Mouse (Mus musculus): ENCODE results near the gene Fuz. TPM values are rescaled to one million over a fixed set of nuclear protein-coding genes. Genes with fewer than 3 reads are reported as not detected.

Gene Fuz
- polyA plus RNA-seq, 1 experiment from 2014 or later, result 14.5 TPM

- Histone ChIP-seq H3K9me3 (ENCODE audit: control insufficient read depth, low read length) (peaks cover 1% of the 10 kb centered on the region; the same call in 1 of the 2 replicates), H3K4me1 (ENCODE audit: control insufficient read depth in 2 of 2, insufficient read depth in 2 of 2, low read length in 2 of 2) (no peaks in the 10 kb centered on the region), H3K27me3 (ENCODE audit: control insufficient read depth, insufficient read depth, low read length) (no peaks in the 10 kb centered on the region), H3K27ac (replicated peaks in 1 of 2; ENCODE audit: control insufficient read depth in 1 of 2, insufficient read depth in 1 of 2, low read depth in 2 of 2, low read length in 2 of 2) (no peak within 1 kb of the TSS), H3K9ac (ENCODE audit: low read length) (no peak within 1 kb of the TSS), H3K36me3 (ENCODE audit: control insufficient read depth, insufficient read depth, low read length) (no peaks in the 10 kb centered on the region), H3K4me2 (ENCODE audit: low read length) (no peak within 1 kb of the TSS), H3K4me3 (ENCODE audit: control insufficient read depth in 1 of 2, insufficient read depth in 1 of 2, low read depth in 1 of 2, low read length in 2 of 2) (no peak within 1 kb of the TSS)
- 69% methylated on average over 7 of the region's 7 CpGs for WGBS
- no peak for ATAC-seq (ENCODE audit: insufficient number of reproducible peaks, insufficient read depth, low FRiP score, low read depth)
Measured at GRCm38 (mm10) chr7:44942904-44943303, 47.0 kb downstream of the Fuz start, which contains the start of gene Tsks. Gene Tsks, plus strand, starts transcription at chr7:44943204.

- WGBS, result 66% methylated on average over 6 of the region's 6 CpGs
- H3K4me1 ChIP-seq (ENCODE audit: control insufficient read depth in 2 of 2, insufficient read depth in 2 of 2, low read length in 2 of 2), result peaks cover 2 to 4% of the 10 kb centered on the region in 2 experiments; a peak in 3 of 4 replicates
- H3K36me3 ChIP-seq (ENCODE audit: control insufficient read depth, insufficient read depth, low read length), result no peaks in the 10 kb centered on the region
- no peak for ATAC-seq (ENCODE audit: insufficient number of reproducible peaks, insufficient read depth, low FRiP score, low read depth)
- peaks cover 30% of the 10 kb centered on the region for H3K27me3 ChIP-seq (ENCODE audit: control insufficient read depth, insufficient read depth, low read length)
- no peak overlapping the region for H3K9ac ChIP-seq (ENCODE audit: low read length)
- no peak overlapping the region for H3K4me2 ChIP-seq (ENCODE audit: low read length)
- H3K4me3 ChIP-seq (ENCODE audit: control insufficient read depth in 1 of 2, insufficient read depth in 1 of 2, low read depth in 1 of 2, low read length in 2 of 2), result no peak overlapping the region
- H3K9me3 ChIP-seq (ENCODE audit: control insufficient read depth, low read length), result no peaks in the 10 kb centered on the region
- H3K27ac ChIP-seq (replicated peaks in 1 of 2; ENCODE audit: control insufficient read depth in 1 of 2, insufficient read depth in 1 of 2, low read depth in 2 of 2, low read length in 2 of 2), result no peak overlapping the region
Measured at GRCm38 (mm10) chr7:44949922-44950321, 54.0 kb downstream of the Fuz start.

- no peak for ATAC-seq (ENCODE audit: insufficient number of reproducible peaks, insufficient read depth, low FRiP score, low read depth)
- H3K27ac ChIP-seq (replicated peaks in 1 of 2; ENCODE audit: control insufficient read depth in 1 of 2, insufficient read depth in 1 of 2, low read depth in 2 of 2, low read length in 2 of 2), result no peak overlapping the region
Measured at GRCm38 (mm10) chr7:44951960-44952359, 56.1 kb downstream of the Fuz start.

More at GRCm38 (mm10) chr7:44951960-44952359, 56.1 kb downstream of the Fuz start:
- H3K9me3 ChIP-seq (ENCODE audit: control insufficient read depth, low read length), result no peaks in the 10 kb centered on the region
- peaks cover 30% of the 10 kb centered on the region for H3K27me3 ChIP-seq (ENCODE audit: control insufficient read depth, insufficient read depth, low read length)
- H3K4me3 ChIP-seq (ENCODE audit: control insufficient read depth in 1 of 2, insufficient read depth in 1 of 2, low read depth in 1 of 2, low read length in 2 of 2), result peak overlapping the region; percentile 55 to 56
- 0% methylated on average over 10 of the region's 10 CpGs for WGBS
- no peaks in the 10 kb centered on the region for H3K36me3 ChIP-seq (ENCODE audit: control insufficient read depth, insufficient read depth, low read length)
- peak overlapping the region; percentile 96 for H3K4me2 ChIP-seq (ENCODE audit: low read length)
- H3K4me1 ChIP-seq (ENCODE audit: control insufficient read depth in 2 of 2, insufficient read depth in 2 of 2, low read length in 2 of 2), result peaks cover 2 to 4% of the 10 kb centered on the region in 2 experiments; a peak in 3 of 4 replicates
- peak overlapping the region; percentile 73 for H3K9ac ChIP-seq (ENCODE audit: low read length)

MicroRNA genes within 50 kb of the gene (microRNA counts, 519-probe panel; counts per million panel counts)
- microRNA mmu-miR-707, result 322 counts per million, percentile 70 among the panel's probes with 10 or more counts

Small RNAs within 50 kb of the gene (microRNA-seq; reads per million reads assigned to microRNA genes)
- gene Mir707, result not detected

Other genes starting within 250 kb of the Fuz start
- 0.40 and 1.9 TPM in 2 replicates for gene Myh14, start 225.2 kb upstream of the Fuz start, polyA plus RNA-seq (2014; fragmentation: Nextera tagmentation; extraction: Ambion mirVana)
- not detected in 2 replicates for gene Izumo2, start 187.3 kb upstream of the Fuz start, polyA plus RNA-seq (2014; fragmentation: Nextera tagmentation; extraction: Ambion mirVana)
- gene Vrk3, start 147.7 kb upstream of the Fuz start, polyA plus RNA-seq (2014; fragmentation: Nextera tagmentation; extraction: Ambion mirVana), result 30.9 and 36.1 TPM in 2 replicates
- 0.51 and 0.61 TPM in 2 replicates for gene Zfp473, start 145.0 kb upstream of the Fuz start, polyA plus RNA-seq (2014; fragmentation: Nextera tagmentation; extraction: Ambion mirVana)
- gene Nup62, start 80.0 kb upstream of the Fuz start, polyA plus RNA-seq (2014; fragmentation: Nextera tagmentation; extraction: Ambion mirVana), result 41.5 and 41.7 TPM in 2 replicates
- gene Il4i1, start 79.7 kb upstream of the Fuz start, polyA plus RNA-seq (2014; fragmentation: Nextera tagmentation; extraction: Ambion mirVana), result 0.77 and 0.91 TPM in 2 replicates
- gene Atf5, start 79.4 kb upstream of the Fuz start, polyA plus RNA-seq (2014; fragmentation: Nextera tagmentation; extraction: Ambion mirVana), result 1.8 and 1.9 TPM in 2 replicates
- 33.4 and 61.6 TPM in 2 replicates for gene Akt1s1, start 47.1 kb upstream of the Fuz start, polyA plus RNA-seq (2014; fragmentation: Nextera tagmentation; extraction: Ambion mirVana)
- 44.5 and 53.5 TPM in 2 replicates for gene Tbc1d17, start 47.0 kb upstream of the Fuz start, polyA plus RNA-seq (2014; fragmentation: Nextera tagmentation; extraction: Ambion mirVana)
- gene Pnkp, start 38.9 kb upstream of the Fuz start, polyA plus RNA-seq (2014; fragmentation: Nextera tagmentation; extraction: Ambion mirVana), result 19.4 and 22.7 TPM in 2 replicates
- 279 and 310 TPM in 2 replicates for gene Ptov1, start 26.3 kb upstream of the Fuz start, polyA plus RNA-seq (2014; fragmentation: Nextera tagmentation; extraction: Ambion mirVana)
- gene Med25, start 3.4 kb upstream of the Fuz start, polyA plus RNA-seq (2014; fragmentation: Nextera tagmentation; extraction: Ambion mirVana), result 52.6 and 59.5 TPM in 2 replicates
- gene Ap2a1, start 33.4 kb downstream of the Fuz start, polyA plus RNA-seq (2014; fragmentation: Nextera tagmentation; extraction: Ambion mirVana), result 54.0 and 58.8 TPM in 2 replicates
- not detected in 2 replicates for gene Tsks, start 47.1 kb downstream of the Fuz start, polyA plus RNA-seq (2014; fragmentation: Nextera tagmentation; extraction: Ambion mirVana)
- gene Cpt1c, start 78.8 kb downstream of the Fuz start, polyA plus RNA-seq (2014; fragmentation: Nextera tagmentation; extraction: Ambion mirVana), result 8.0 and 11.1 TPM in 2 replicates
- 134 and 145 TPM in 2 replicates for gene Prmt1, start 90.5 kb downstream of the Fuz start, polyA plus RNA-seq (2014; fragmentation: Nextera tagmentation; extraction: Ambion mirVana)
- gene Irf3, start 101.6 kb downstream of the Fuz start, polyA plus RNA-seq (2014; fragmentation: Nextera tagmentation; extraction: Ambion mirVana), result 57.6 and 60.9 TPM in 2 replicates
- 34.7 and 35.4 TPM in 2 replicates for gene Bcl2l12, start 102.6 kb downstream of the Fuz start, polyA plus RNA-seq (2014; fragmentation: Nextera tagmentation; extraction: Ambion mirVana)
- 36.2 and 36.8 TPM in 2 replicates for gene Scaf1, start 120.3 kb downstream of the Fuz start, polyA plus RNA-seq (2014; fragmentation: Nextera tagmentation; extraction: Ambion mirVana)
- gene Rras, start 121.9 kb downstream of the Fuz start, polyA plus RNA-seq (2014; fragmentation: Nextera tagmentation; extraction: Ambion mirVana), result 98.6 and 108 TPM in 2 replicates
- gene Prr12, start 156.8 kb downstream of the Fuz start, polyA plus RNA-seq (2014; fragmentation: Nextera tagmentation; extraction: Ambion mirVana), result 6.7 and 8.7 TPM in 2 replicates
- gene Nosip, start 166.3 kb downstream of the Fuz start, polyA plus RNA-seq (2014; fragmentation: Nextera tagmentation; extraction: Ambion mirVana), result 48.5 and 53.8 TPM in 2 replicates
- gene Prrg2, start 166.6 kb downstream of the Fuz start, polyA plus RNA-seq (2014; fragmentation: Nextera tagmentation; extraction: Ambion mirVana), result 13.4 and 14.5 TPM in 2 replicates
- 218 and 262 TPM in 2 replicates for gene Rcn3, start 196.1 kb downstream of the Fuz start, polyA plus RNA-seq (2014; fragmentation: Nextera tagmentation; extraction: Ambion mirVana)
- gene Fcgrt, start 207.8 kb downstream of the Fuz start, polyA plus RNA-seq (2014; fragmentation: Nextera tagmentation; extraction: Ambion mirVana), result 50.5 and 53.8 TPM in 2 replicates
- 1,053 and 1,103 TPM in 2 replicates for gene Rps11, start 228.4 kb downstream of the Fuz start, polyA plus RNA-seq (2014; fragmentation: Nextera tagmentation; extraction: Ambion mirVana)
- gene Rpl13a, start 232.7 kb downstream of the Fuz start, polyA plus RNA-seq (2014; fragmentation: Nextera tagmentation; extraction: Ambion mirVana), result 878 and 918 TPM in 2 replicates
- gene Gm45713, start 240.2 kb downstream of the Fuz start, polyA plus RNA-seq (2014; fragmentation: Nextera tagmentation; extraction: Ambion mirVana), result 0.34 and 0.58 TPM in 2 replicates
- gene Flt3l, start 240.4 kb downstream of the Fuz start, polyA plus RNA-seq (2014; fragmentation: Nextera tagmentation; extraction: Ambion mirVana), result 1.3 and 1.4 TPM in 2 replicates

Data from heart, embryonic 14.5 days (tissue).